Mouse (Mus musculus): ENCODE results near the gene Tcf20. TPM values are rescaled to one million over a fixed set of nuclear protein-coding genes. Genes with fewer than 3 reads are reported as not detected.

Tcf20 gene
- polyA plus RNA-seq, 1 experiment from 2014 or later, result 5.6 TPM

DNA sequence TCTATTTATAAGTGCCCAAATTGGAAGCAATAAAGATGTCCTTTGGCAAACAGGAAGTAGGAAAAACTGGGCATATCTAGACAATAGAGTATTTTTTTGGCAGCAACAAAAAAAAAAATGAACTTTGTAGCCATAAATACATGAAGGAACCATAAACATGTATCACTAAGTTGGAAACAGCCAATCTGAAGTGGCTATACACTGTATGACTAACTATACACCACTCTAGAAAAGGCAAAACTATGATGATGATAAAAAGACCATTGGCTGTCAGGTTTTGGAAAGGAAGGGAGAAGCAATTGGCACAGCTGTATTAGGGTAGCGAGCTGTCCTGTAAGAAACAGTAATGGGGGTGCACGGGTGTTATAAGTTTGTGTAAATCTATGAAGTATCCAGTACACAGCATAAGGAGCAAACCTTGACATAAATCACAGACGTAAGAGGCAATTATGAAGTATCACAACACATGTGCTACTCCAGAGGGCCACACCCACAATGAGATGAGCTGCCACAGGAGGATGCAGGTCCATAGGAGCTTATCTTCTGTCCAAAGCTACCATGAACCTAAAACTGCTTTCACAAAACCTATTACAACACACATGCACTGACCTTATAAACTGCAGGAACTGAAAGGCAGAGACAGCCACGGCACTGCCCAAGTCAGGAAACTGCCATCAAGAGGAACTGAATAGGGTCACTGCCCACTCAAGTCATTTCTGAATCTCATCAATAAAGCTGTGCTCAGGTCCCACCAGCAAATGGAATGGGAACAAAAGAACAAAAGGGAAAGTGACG lies 180.5 kb downstream of the Tcf20 start:
- no peak for TF ChIP-seq CTCF (IDR thresholded peaks at IDR 0.05; ENCODE audit: low read depth)
- Histone ChIP-seq H3K27me3 (ENCODE audit: insufficient read depth, low read length) (no peaks in the 10 kb centered on the region), H3K4me3 (replicated peaks; ENCODE audit: low read depth, low read length) (no peak overlapping the region), H3K4me1 (replicated peaks; ENCODE audit: insufficient read depth, low read length) (no peaks in the 10 kb centered on the region), H3K36me3 (ENCODE audit: insufficient read depth, low read length) (peaks cover 4% of the 10 kb centered on the region; the same call in 1 of the 2 replicates), H3K9me3 (replicated peaks; ENCODE audit: low read length) (no peaks in the 10 kb centered on the region), H3K27ac (no peak overlapping the region), H3K9ac (ENCODE audit: low read depth, low read length) (no peak overlapping the region), H3K4me2 (ENCODE audit: low read length) (no peak overlapping the region)
- ATAC-seq (replicated peaks; ENCODE audit: low FRiP score, low read depth) (no peak), DNase-seq (ENCODE audit: low spot score) (no peak)
- WGBS, result 61% methylated on average over 5 of the region's 5 CpGs

DNA sequence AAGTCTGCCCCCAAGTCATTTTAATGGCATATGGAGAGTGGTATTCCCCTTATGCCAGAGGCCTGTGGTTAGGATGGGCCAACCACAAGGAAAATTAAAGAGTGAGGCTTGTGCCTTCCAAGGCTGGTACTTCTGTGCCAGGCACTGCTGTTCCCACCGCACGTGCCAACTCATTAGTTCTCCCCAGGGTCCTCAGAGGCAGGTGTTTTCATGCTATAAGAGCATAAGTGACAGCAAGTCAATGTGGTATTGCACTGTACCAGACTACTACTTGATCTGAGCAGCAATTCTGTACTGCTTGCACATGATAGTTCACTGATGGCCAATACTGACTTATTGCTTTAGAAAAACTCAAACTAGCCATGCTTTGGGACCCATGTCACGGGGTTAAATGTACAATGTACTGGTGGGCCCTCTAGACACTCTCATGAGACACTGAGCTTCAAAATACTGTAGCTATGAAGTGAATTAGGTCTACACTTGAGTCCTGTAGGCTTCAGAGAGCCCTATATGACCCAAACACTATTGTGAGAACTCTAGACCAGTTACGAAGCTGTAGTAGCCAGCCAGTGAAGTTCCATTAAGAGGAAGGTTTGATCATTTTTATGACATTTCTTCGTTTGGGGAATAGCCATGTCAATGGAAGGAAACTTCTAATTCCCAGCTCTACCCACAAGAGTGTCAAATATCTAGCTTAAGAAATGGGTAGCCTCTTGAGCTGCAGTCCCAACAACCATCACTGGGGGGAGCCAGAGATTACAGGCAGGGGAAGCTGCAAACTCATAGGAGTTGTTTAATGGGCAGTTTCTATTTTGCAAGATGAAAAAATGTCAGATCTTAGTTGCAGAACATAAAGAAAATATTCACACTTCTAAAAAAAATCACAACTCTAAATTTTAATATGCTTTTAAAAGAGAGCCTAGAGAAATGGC lies 182.7 kb downstream of the Tcf20 start:
- 73% methylated on average over 5 of the region's 5 CpGs for WGBS

DNA sequence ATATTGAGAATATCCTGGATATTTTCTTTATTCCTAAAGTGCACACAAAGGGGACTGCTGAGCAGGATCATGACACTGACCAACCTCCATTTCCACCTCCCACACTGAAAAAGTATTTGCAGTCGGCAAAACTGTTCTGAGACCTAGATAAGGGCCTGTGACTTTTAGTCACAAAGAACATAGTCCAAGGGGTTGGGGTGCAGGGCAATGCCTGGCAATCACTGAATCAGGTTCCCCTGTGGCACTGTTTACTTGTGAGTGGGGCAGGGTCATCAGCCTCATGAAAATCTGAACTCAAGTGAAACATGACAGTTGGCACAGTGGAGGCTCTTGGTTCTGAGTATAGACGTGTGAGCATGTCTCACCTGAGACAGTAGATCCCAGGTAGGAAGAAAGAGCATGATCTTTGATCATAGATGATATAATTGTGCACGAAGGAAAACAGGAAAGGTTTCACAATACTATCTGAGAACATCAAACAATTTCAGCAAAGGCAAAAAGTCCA lies 191.7 kb downstream of the Tcf20 start:
- Histone ChIP-seq H3K27ac (no peak overlapping the region), H3K4me2 (ENCODE audit: low read length) (no peak overlapping the region), H3K4me3 (replicated peaks; ENCODE audit: low read depth, low read length) (no peak overlapping the region), H3K9ac (ENCODE audit: low read depth, low read length) (no peak overlapping the region), H3K9me3 (replicated peaks; ENCODE audit: low read length) (no peaks in the 10 kb centered on the region), H3K27me3 (ENCODE audit: insufficient read depth, low read length) (no peaks in the 10 kb centered on the region), H3K4me1 (replicated peaks; ENCODE audit: insufficient read depth, low read length) (no peaks in the 10 kb centered on the region), H3K36me3 (ENCODE audit: insufficient read depth, low read length) (no peaks in the 10 kb centered on the region)
- DNase-seq (ENCODE audit: low spot score) (no peak), ATAC-seq (replicated peaks; ENCODE audit: low FRiP score, low read depth) (no peak)
- TF ChIP-seq CTCF (IDR thresholded peaks at IDR 0.05; ENCODE audit: low read depth), result no peak
- WGBS, result 74% methylated on average over 3 of the region's 3 CpGs

More for the DNA sequence above, 182.7 kb downstream of the Tcf20 start:
- Histone ChIP-seq H3K4me2 (ENCODE audit: low read length) (no peak overlapping the region), H3K4me1 (replicated peaks; ENCODE audit: insufficient read depth, low read length) (no peaks in the 10 kb centered on the region), H3K9ac (ENCODE audit: low read depth, low read length) (no peak overlapping the region), H3K27me3 (ENCODE audit: insufficient read depth, low read length) (no peaks in the 10 kb centered on the region), H3K9me3 (replicated peaks; ENCODE audit: low read length) (no peaks in the 10 kb centered on the region), H3K27ac (no peak overlapping the region), H3K36me3 (ENCODE audit: insufficient read depth, low read length) (no peaks in the 10 kb centered on the region), H3K4me3 (replicated peaks; ENCODE audit: low read depth, low read length) (no peak overlapping the region)
- DNase-seq (ENCODE audit: low spot score) (peak; percentile 80), ATAC-seq (replicated peaks; ENCODE audit: low FRiP score, low read depth) (no peak)
- peak; percentile 93 for TF ChIP-seq CTCF (IDR thresholded peaks at IDR 0.05; ENCODE audit: low read depth)

DNA sequence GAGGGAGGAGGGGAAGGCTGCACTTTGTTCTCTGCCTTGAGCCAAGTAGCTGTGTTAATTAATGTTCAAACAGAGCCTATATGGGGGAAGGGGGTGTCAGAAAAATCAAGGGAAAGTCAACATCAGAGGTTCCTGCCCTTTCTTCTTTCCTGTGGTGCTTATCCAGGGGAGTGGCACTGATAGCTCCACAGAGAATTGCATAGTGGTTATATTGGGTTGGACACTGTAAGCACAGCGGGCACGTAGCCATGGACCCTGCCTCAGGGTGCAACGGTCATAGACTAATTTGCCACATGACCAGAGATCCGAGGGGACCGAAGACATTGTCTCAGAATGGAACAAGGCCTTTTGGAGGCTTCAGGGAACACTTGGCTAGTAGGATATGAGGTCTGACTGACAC lies 193.4 kb downstream of the Tcf20 start, which contains the start of gene Cyp2d26:
TSS of gene Cyp2d26 (minus strand) at position 18 of the 400 bp plus-strand sequence.
- no peak within 1 kb of the TSS for H3K4me2 ChIP-seq (ENCODE audit: low read length)
- TF ChIP-seq CTCF (IDR thresholded peaks at IDR 0.05; ENCODE audit: low read depth), result no peak
- H3K27me3 ChIP-seq (ENCODE audit: insufficient read depth, low read length), result no peaks in the 10 kb centered on the region
- DNase-seq (ENCODE audit: low spot score), result no peak
- no peak within 1 kb of the TSS for H3K4me3 ChIP-seq (replicated peaks; ENCODE audit: low read depth, low read length)
- peak; percentile 69 for ATAC-seq (replicated peaks; ENCODE audit: low FRiP score, low read depth)
- H3K9me3 ChIP-seq (replicated peaks; ENCODE audit: low read length), result no peaks in the 10 kb centered on the region
- no peak within 1 kb of the TSS for H3K27ac ChIP-seq
- WGBS, result 77% methylated on average over 5 of the region's 5 CpGs
- no peak within 1 kb of the TSS for H3K9ac ChIP-seq (ENCODE audit: low read depth, low read length)
- H3K4me1 ChIP-seq (replicated peaks; ENCODE audit: insufficient read depth, low read length), result no peaks in the 10 kb centered on the region
- H3K36me3 ChIP-seq (ENCODE audit: insufficient read depth, low read length), result no peaks in the 10 kb centered on the region

DNA sequence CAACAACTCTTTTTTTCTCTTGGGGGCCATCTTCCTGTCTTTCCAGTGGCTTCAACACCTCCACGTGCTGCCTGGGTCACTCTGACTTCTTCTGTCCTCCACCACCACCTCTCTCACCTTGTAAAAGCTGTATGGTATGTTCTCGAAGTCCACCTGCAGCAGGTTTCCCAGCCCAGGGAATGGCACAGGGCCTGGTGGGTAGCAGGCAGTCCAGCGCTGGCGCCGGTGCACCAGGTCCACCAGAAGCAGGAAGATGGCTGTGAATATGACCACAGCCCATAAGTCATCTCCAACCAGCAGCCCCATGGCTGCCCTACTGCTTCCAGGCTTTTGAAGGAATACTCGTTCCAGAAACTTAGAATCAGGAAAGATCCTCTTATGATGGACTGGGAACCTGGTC lies 193.8 kb downstream of the Tcf20 start:
- no peak for TF ChIP-seq CTCF (IDR thresholded peaks at IDR 0.05; ENCODE audit: low read depth)
- ATAC-seq (replicated peaks; ENCODE audit: low FRiP score, low read depth) (no peak), DNase-seq (ENCODE audit: low spot score) (no peak)
- Histone ChIP-seq H3K27me3 (ENCODE audit: insufficient read depth, low read length) (no peaks in the 10 kb centered on the region), H3K27ac (no peak overlapping the region), H3K4me1 (replicated peaks; ENCODE audit: insufficient read depth, low read length) (no peaks in the 10 kb centered on the region), H3K9ac (ENCODE audit: low read depth, low read length) (no peak overlapping the region), H3K36me3 (ENCODE audit: insufficient read depth, low read length) (no peaks in the 10 kb centered on the region), H3K9me3 (replicated peaks; ENCODE audit: low read length) (no peaks in the 10 kb centered on the region), H3K4me2 (ENCODE audit: low read length) (no peak overlapping the region), H3K4me3 (replicated peaks; ENCODE audit: low read depth, low read length) (no peak overlapping the region)
- WGBS, result 74% methylated on average over 6 of the region's 6 CpGs

DNA sequence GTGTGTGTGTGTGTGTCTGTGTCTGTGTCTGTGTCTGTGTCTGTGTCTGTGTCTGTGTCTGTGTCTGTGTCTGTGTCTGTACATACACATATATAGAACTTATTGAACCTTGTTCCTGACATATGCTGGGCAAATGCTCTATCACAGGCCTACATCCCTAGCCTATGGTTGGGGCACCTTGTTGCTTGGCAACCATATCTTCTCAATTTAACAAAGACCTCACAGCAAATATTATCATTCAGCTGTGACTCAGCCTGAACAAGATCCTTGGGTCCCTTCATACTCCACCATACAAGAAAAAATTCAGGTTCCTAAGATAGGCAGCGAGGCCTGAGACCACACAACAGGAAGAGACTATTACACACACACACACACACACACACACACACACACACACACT lies 194.2 kb downstream of the Tcf20 start:
- Histone ChIP-seq H3K9ac (ENCODE audit: low read depth, low read length) (no peak overlapping the region), H3K4me1 (replicated peaks; ENCODE audit: insufficient read depth, low read length) (no peaks in the 10 kb centered on the region), H3K36me3 (ENCODE audit: insufficient read depth, low read length) (no peaks in the 10 kb centered on the region), H3K4me3 (replicated peaks; ENCODE audit: low read depth, low read length) (no peak overlapping the region), H3K27me3 (ENCODE audit: insufficient read depth, low read length) (no peaks in the 10 kb centered on the region), H3K9me3 (replicated peaks; ENCODE audit: low read length) (no peaks in the 10 kb centered on the region), H3K27ac (no peak overlapping the region), H3K4me2 (ENCODE audit: low read length) (no peak overlapping the region)
- no peak for ATAC-seq (replicated peaks; ENCODE audit: low FRiP score, low read depth)
- 67% methylated on average over 1 of the region's 1 CpGs for WGBS
- no peak for TF ChIP-seq CTCF (IDR thresholded peaks at IDR 0.05; ENCODE audit: low read depth)
- DNase-seq (ENCODE audit: low spot score), result no peak
